In genomic region chr13:21786899-21787629, GRCm38 (mm10) we compare ENCODE assay signal across 8 mouse cellular contexts. TPM values are rescaled to one million over a fixed set of nuclear protein-coding genes. Genes with fewer than 3 reads are reported as not detected.
A peak's percentile ranks its signal among the peaks of the same experiment; 100 is the strongest.
DNase-seq lines count a peak whose midpoint lies in the region; ATAC-seq and TF ChIP-seq lines count a peak whose summit lies in the region.
"Not testable (repeated sequence)": the region's sequence is repeated elsewhere in the genome, so short reads cannot be mapped to it uniquely, and the experiment has no call there.

Gene Hist1h2an, minus strand, starts transcription at chr13:21787218.
Gene Hist1h2bp, plus strand, starts transcription at chr13:21787461.

- H3K36me3 ChIP-seq in hindbrain, postnatal 0 days (ENCODE audit: insufficient read depth, low read length) = not testable (repeated sequence)

- H3K27me3 ChIP-seq in hindbrain, postnatal 0 days (ENCODE audit: insufficient read depth, low read length) = not testable (repeated sequence)

- H3K4me2 ChIP-seq in hindbrain, postnatal 0 days (ENCODE audit: low read depth, low read length) = peak within 1 kb of the TSS; percentile 54

- peak within 1 kb of the TSS; percentile 77 for H3K27ac ChIP-seq in gastrocnemius, adult 2 months
- H3K27ac ChIP-seq in hindbrain, postnatal 0 days = peak within 1 kb of the TSS; percentile 73
- H3K27ac ChIP-seq in left cerebral cortex, adult 2 months = peak within 1 kb of the TSS; percentile 64; the same call in 1 of the 2 replicates

- H3K4me3 ChIP-seq in gastrocnemius, adult 2 months = peak within 1 kb of the TSS; percentile 73
- peak within 1 kb of the TSS; percentile 31 for H3K4me3 ChIP-seq in hindbrain, postnatal 0 days (ENCODE audit: low read length)
- H3K4me3 ChIP-seq in left cerebral cortex, adult 2 months = peak within 1 kb of the TSS; percentile 52

- not testable (repeated sequence) for H3K4me1 ChIP-seq in hindbrain, postnatal 0 days (ENCODE audit: insufficient read depth, low read length)

- TF ChIP-seq CTCF in gastrocnemius, adult 2 months (IDR thresholded peaks at IDR 0.05); hindbrain, postnatal 0 days (IDR thresholded peaks at IDR 0.05; ENCODE audit: low read depth); left cerebral cortex, adult 2 months (IDR thresholded peaks at IDR 0.05): not testable (repeated sequence)

- 0% methylated on average over 34 of the region's 63 CpGs for WGBS in hindbrain, postnatal 0 days

- peak; percentile 97 for DNase-seq in ZHBTc4 (ENCODE audit: low read depth, low spot score)
- DNase-seq in gastrocnemius, adult 2 months = peak; percentile 84
- DNase-seq in hindbrain, postnatal 0 days (ENCODE audit: low spot score) = peak; percentile 99
- DNase-seq in left cerebral cortex, adult 2 months (ENCODE audit: extremely low spot score in 1 of 2, low spot score in 2 of 2) = peak; percentile 78 to 88
- DNase-seq in right cerebral cortex, adult 2 months (ENCODE audit: low spot score in 2 of 2) = peak; percentile 88 to 92
- DNase-seq in urinary bladder, postnatal 14 days (ENCODE audit: low spot score) = peak; percentile 86

- not testable (repeated sequence) for H3K9me3 ChIP-seq in hindbrain, postnatal 0 days (ENCODE audit: low read length)

- H3K9ac ChIP-seq in hindbrain, postnatal 0 days (replicated peaks; ENCODE audit: low read length) = peak within 1 kb of the TSS; percentile 35; the same call in 1 of the 2 replicates

- ATAC-seq in common myeloid progenitor, adult 5-6 weeks (replicated peaks; ENCODE audit: low read depth, poor library complexity, severe bottlenecking) = peak; percentile 86
- peak; percentile 96 for ATAC-seq in hindbrain, postnatal 0 days
- peak; percentile 90 for ATAC-seq in megakaryocyte, adult 5-6 weeks (ENCODE audit: poor library complexity, severe bottlenecking)

- intact Hi-C loops in gastrocnemius, adult 2 months (cut with DNase I) = loop anchor here (10.0 kb wide), 2 partner anchors 72 to 1648 kb away; partner anchors contain the start of genes Hist1h2ai, Hist1h2bl and Hist1h3h
- intact Hi-C loops in left cerebral cortex, adult 2 months (cut with DNase I) = loop anchor here (2.0 to 10.0 kb wide), 4 partner anchors 70 to 1908 kb away; partner anchors contain the start of genes Hist1h1e, Hist1h1t, Hist1h2ai and Hist1h2be

RNA-seq across cellular contexts. Expression of gene Hist1h2an, which starts in this region (rescaled TPM):
- total RNA-seq in common myeloid progenitor, adult 5-6 weeks (2017) = 413 and 544 TPM in 2 replicates
- total RNA-seq in gastrocnemius, adult 2 months (2021) = not detected
- total RNA-seq in hindbrain, postnatal 0 days (2014; rRNA removed) = 641 and 1,093 TPM in 2 replicates
- polyA plus RNA-seq in hindbrain, postnatal 0 days (2015; fragmentation: Nextera tagmentation; extraction: Ambion mirVana) = 2.2 and 5.4 TPM in 2 replicates
- 1 to 10 TPM in 1 of 2 experiments, not detected in 1; 2.7 TPM for total RNA-seq in left cerebral cortex, adult 2 months (2021)
- 5.6 TPM in 1 of 2 replicates, not detected in the other for total RNA-seq in megakaryocyte, adult 5-6 weeks (2015)
- total RNA-seq in megakaryocyte, adult 5-6 weeks (2017) = 740 and 806 TPM in 2 replicates

RNA-seq across cellular contexts. Expression of gene Hist1h2bp, which starts in this region (rescaled TPM):
- 69.7 and 70.4 TPM in 2 replicates for total RNA-seq in common myeloid progenitor, adult 5-6 weeks (2017)
- total RNA-seq in gastrocnemius, adult 2 months (2021) = 1 to 10 TPM in 1 of 2 experiments, not detected in 1; 1.1 TPM
- 234 and 289 TPM in 2 replicates for total RNA-seq in hindbrain, postnatal 0 days (2014; rRNA removed)
- 0.84 TPM in 1 of 2 replicates, not detected in the other for polyA plus RNA-seq in hindbrain, postnatal 0 days (2015; fragmentation: Nextera tagmentation; extraction: Ambion mirVana)
- 1 to 10 TPM; 1.3 to 5.5 TPM for total RNA-seq in left cerebral cortex, adult 2 months (2021)
- 15.3 and 29.2 TPM in 2 replicates for total RNA-seq in megakaryocyte, adult 5-6 weeks (2015)
- total RNA-seq in megakaryocyte, adult 5-6 weeks (2017) = 50.7 and 60.8 TPM in 2 replicates

Comparison
In these comparisons a context has a peak if more than half of its experiments do, and no peak if none do; other contexts are left out.
1. Peak in every context shown above with its lines: DNase-seq, ATAC-seq, H3K4me3 ChIP-seq and H3K27ac ChIP-seq.